Mouse (Mus musculus): ENCODE results near the gene Gm2a. TPM values are rescaled to one million over a fixed set of nuclear protein-coding genes. Genes with fewer than 3 reads are reported as not detected.
A peak's percentile ranks its signal among the peaks of the same experiment; 100 is the strongest.

The Gm2a gene
- 51.9 TPM for polyA plus RNA-seq (2021)

- in situ Hi-C loops (cut with MboI; ENCODE audit: low pct_unique_long_range_greater_than_20kb), result no loop called here
- no peaks in the 10 kb centered on the region for H3K27me3 ChIP-seq
- DNase-seq (ENCODE audit: low read depth, low spot score) (peak; percentile 93), ATAC-seq (peak; percentile 98)
- no peak for TF ChIP-seq CTCF (IDR thresholded peaks at IDR 0.05)
- ChIA-PET CTCF (interaction anchor here (1.5 to 1.6 kb wide), 2 partner anchors 11 to 51 kb away, joined by 4 to 5 read pairs; no protein-coding TSS in a partner anchor), POLR2A (no interaction called here)
Observed at GRCm38 (mm10) chr11:55097463-55098188, at the start of gene Gm2a. Gene Gm2a, plus strand, starts transcription at chr11:55098115.

GRCm38 (mm10) chr11:55050837-55051510 is 46.9 kb upstream of the Gm2a start:
- ATAC-seq (no peak), DNase-seq (ENCODE audit: low read depth, low spot score) (no peak)
- in situ Hi-C loops (cut with MboI; ENCODE audit: low pct_unique_long_range_greater_than_20kb), result no loop called here
- H3K27me3 ChIP-seq, result no peaks in the 10 kb centered on the region
- ChIA-PET CTCF (interaction anchor here (0.7 to 1.0 kb wide), 2 partner anchors 9 to 35 kb away, joined by 4 read pairs; no protein-coding TSS in a partner anchor), POLR2A (no interaction called here)
- TF ChIP-seq CTCF (IDR thresholded peaks at IDR 0.05), result no peak

GRCm38 (mm10) chr11:55057511-55057910 is 40.4 kb upstream of the Gm2a start:
- ATAC-seq (no peak), DNase-seq (ENCODE audit: low read depth, low spot score) (no peak)
- in situ Hi-C loops (cut with MboI; ENCODE audit: low pct_unique_long_range_greater_than_20kb), result no loop called here
- ChIA-PET POLR2A (no interaction called here), CTCF (interaction anchor here (1.2 to 1.4 kb wide), 2 partner anchors 16 to 28 kb away, joined by 3 to 4 read pairs; no protein-coding TSS in a partner anchor)
- no peaks in the 10 kb centered on the region for H3K27me3 ChIP-seq
- TF ChIP-seq CTCF (IDR thresholded peaks at IDR 0.05), result no peak

GRCm38 (mm10) chr11:55060802-55061201 is 37.1 kb upstream of the Gm2a start:
- POLR2A ChIA-PET, result no interaction called here
- no peaks in the 10 kb centered on the region for H3K27me3 ChIP-seq
- CTCF ChIA-PET, result interaction anchor here (1.5 kb wide), 1 partner anchor 26 kb away, joined by 3 read pairs; no protein-coding TSS in a partner anchor
- DNase-seq (ENCODE audit: low read depth, low spot score) (no peak), ATAC-seq (no peak)
- TF ChIP-seq CTCF (IDR thresholded peaks at IDR 0.05), result no peak
- in situ Hi-C loops (cut with MboI; ENCODE audit: low pct_unique_long_range_greater_than_20kb), result no loop called here

GRCm38 (mm10) chr11:55062856-55063255 is 35.1 kb upstream of the Gm2a start:
- CTCF ChIA-PET, result interaction anchor here (1.4 kb wide), 1 partner anchor 24 kb away, joined by 4 read pairs; no protein-coding TSS in a partner anchor
- DNase-seq (ENCODE audit: low read depth, low spot score) (no peak), ATAC-seq (no peak)
- no peak for TF ChIP-seq CTCF (IDR thresholded peaks at IDR 0.05)
- H3K27me3 ChIP-seq, result no peaks in the 10 kb centered on the region
- in situ Hi-C loops (cut with MboI; ENCODE audit: low pct_unique_long_range_greater_than_20kb), result no loop called here
- POLR2A ChIA-PET, result no interaction called here

GRCm38 (mm10) chr11:55066921-55067320 is 31.0 kb upstream of the Gm2a start:
- ChIA-PET POLR2A (no interaction called here), CTCF (interaction anchor here (1.1 to 1.8 kb wide), 2 partner anchors 11 to 62 kb away, joined by 3 to 4 read pairs; partner anchors contain the start of gene Ccdc69)
- ATAC-seq (no peak), DNase-seq (ENCODE audit: low read depth, low spot score) (no peak)
- in situ Hi-C loops (cut with MboI; ENCODE audit: low pct_unique_long_range_greater_than_20kb), result no loop called here
- H3K27me3 ChIP-seq, result no peaks in the 10 kb centered on the region
- TF ChIP-seq CTCF (IDR thresholded peaks at IDR 0.05), result no peak

- DNase-seq (ENCODE audit: low read depth, low spot score) (no peak), ATAC-seq (no peak)
- H3K27me3 ChIP-seq, result no peaks in the 10 kb centered on the region
- TF ChIP-seq CTCF (IDR thresholded peaks at IDR 0.05), result no peak
- in situ Hi-C loops (cut with MboI; ENCODE audit: low pct_unique_long_range_greater_than_20kb), result no loop called here
- ChIA-PET POLR2A (interaction anchor here (0.6 kb wide), 2 partner anchors 26 to 1073 kb away, joined by 3 read pairs; no protein-coding TSS in a partner anchor), CTCF (no interaction called here)
Observed at GRCm38 (mm10) chr11:55069023-55069422, 28.9 kb upstream of the Gm2a start.

- no peak for ATAC-seq
- POLR2A ChIA-PET, result no interaction called here
- CTCF ChIA-PET, result interaction anchor here (0.8 kb wide), 1 partner anchor 16 kb away, joined by 3 read pairs; no protein-coding TSS in a partner anchor
- DNase-seq (ENCODE audit: low read depth, low spot score), result no peak
- no peaks in the 10 kb centered on the region for H3K27me3 ChIP-seq
- in situ Hi-C loops (cut with MboI; ENCODE audit: low pct_unique_long_range_greater_than_20kb), result no loop called here
- no peak for TF ChIP-seq CTCF (IDR thresholded peaks at IDR 0.05)
Observed at GRCm38 (mm10) chr11:55071344-55071743, 26.6 kb upstream of the Gm2a start.

- POLR2A ChIA-PET, result no interaction called here
- no peaks in the 10 kb centered on the region for H3K27me3 ChIP-seq
- in situ Hi-C loops (cut with MboI; ENCODE audit: low pct_unique_long_range_greater_than_20kb), result no loop called here
- TF ChIP-seq CTCF (IDR thresholded peaks at IDR 0.05), result no peak
- no peak for DNase-seq (ENCODE audit: low read depth, low spot score)
- CTCF ChIA-PET, result interaction anchor here (0.8 to 1.1 kb wide), 2 partner anchors 14 to 25 kb away, joined by 3 read pairs; no protein-coding TSS in a partner anchor
- ATAC-seq, result no peak
Observed at GRCm38 (mm10) chr11:55072467-55072866, 25.4 kb upstream of the Gm2a start.

GRCm38 (mm10) chr11:55073191-55073590 is 24.7 kb upstream of the Gm2a start:
- no peaks in the 10 kb centered on the region for H3K27me3 ChIP-seq
- ATAC-seq, result no peak
- CTCF ChIA-PET, result interaction anchor here (1.1 to 3.4 kb wide), 3 partner anchors 13 to 26 kb away, joined by 3 to 20 read pairs (median 4); no protein-coding TSS in a partner anchor
- in situ Hi-C loops (cut with MboI; ENCODE audit: low pct_unique_long_range_greater_than_20kb), result no loop called here
- no peak for TF ChIP-seq CTCF (IDR thresholded peaks at IDR 0.05)
- POLR2A ChIA-PET, result no interaction called here
- no peak for DNase-seq (ENCODE audit: low read depth, low spot score)

- ChIA-PET POLR2A (no interaction called here), CTCF (interaction anchor here (3.4 kb wide), 1 partner anchor 11 kb away, joined by 20 read pairs; no protein-coding TSS in a partner anchor)
- no peak for TF ChIP-seq CTCF (IDR thresholded peaks at IDR 0.05)
- no peaks in the 10 kb centered on the region for H3K27me3 ChIP-seq
- ATAC-seq, result peak; percentile 47
- in situ Hi-C loops (cut with MboI; ENCODE audit: low pct_unique_long_range_greater_than_20kb), result no loop called here
- no peak for DNase-seq (ENCODE audit: low read depth, low spot score)
Observed at GRCm38 (mm10) chr11:55075602-55076001, 22.3 kb upstream of the Gm2a start.

Data from Patski (cell line).